Mouse (Mus musculus) CD4-positive helper T cell, adult 2 months (primary cell): ENCODE data around the gene Vsnl1.

Experiments
- DNase-seq: peaks from one replicate; pipeline ENCODE4 v3.0.0-alpha.2; 2012; ENCODE audit warnings: low read depth, missing footprints, low spot score

The Vsnl1 gene

GRCm38 (mm10) chr12:11384754-11385153, 51.7 kb downstream of the Vsnl1 start:
- DNase-seq: no peak

- no peak for DNase-seq
Measured at GRCm38 (mm10) chr12:11379396-11379795, 57.0 kb downstream of the Vsnl1 start.

GRCm38 (mm10) chr12:11370056-11370455, 66.4 kb downstream of the Vsnl1 start:
- no peak for DNase-seq

- no peak for DNase-seq
Measured at GRCm38 (mm10) chr12:11367099-11367765, 69.2 kb downstream of the Vsnl1 start.

GRCm38 (mm10) chr12:11364870-11365269, 71.5 kb downstream of the Vsnl1 start:
- DNase-seq: no peak

GRCm38 (mm10) chr12:11362435-11362834, 74.0 kb downstream of the Vsnl1 start:
- no peak for DNase-seq

GRCm38 (mm10) chr12:11350895-11351294, 85.5 kb downstream of the Vsnl1 start:
- DNase-seq: peak; percentile 19

GRCm38 (mm10) chr12:11349870-11350269, 86.5 kb downstream of the Vsnl1 start:
- DNase-seq: no peak

GRCm38 (mm10) chr12:11348423-11348822, 88.0 kb downstream of the Vsnl1 start:
- no peak for DNase-seq

- DNase-seq: no peak
Measured at GRCm38 (mm10) chr12:11345963-11346362, 90.5 kb downstream of the Vsnl1 start.

GRCm38 (mm10) chr12:11342020-11342600, 94.3 kb downstream of the Vsnl1 start:
- DNase-seq: no peak

GRCm38 (mm10) chr12:11338251-11338650, 98.2 kb downstream of the Vsnl1 start:
- DNase-seq: no peak

GRCm38 (mm10) chr12:11336845-11337244, 99.6 kb downstream of the Vsnl1 start:
- DNase-seq: peak; percentile 32

GRCm38 (mm10) chr12:11326483-11326882, 109.9 kb downstream of the Vsnl1 start:
- DNase-seq: no peak

- no peak for DNase-seq
Measured at GRCm38 (mm10) chr12:11324480-11324879, 111.9 kb downstream of the Vsnl1 start.

- no peak for DNase-seq
Measured at GRCm38 (mm10) chr12:11317671-11318070, 118.7 kb downstream of the Vsnl1 start.

- DNase-seq: no peak
Measured at GRCm38 (mm10) chr12:11313840-11314239, 122.6 kb downstream of the Vsnl1 start.

GRCm38 (mm10) chr12:11311106-11311505, 125.3 kb downstream of the Vsnl1 start:
- no peak for DNase-seq

GRCm38 (mm10) chr12:11306753-11307645, 129.4 kb downstream of the Vsnl1 start:
- DNase-seq: no peak

GRCm38 (mm10) chr12:11300858-11301257, 135.6 kb downstream of the Vsnl1 start:
- DNase-seq: peak; percentile 24

GRCm38 (mm10) chr12:11286382-11286781, 150.0 kb downstream of the Vsnl1 start:
- no peak for DNase-seq

- DNase-seq: peak; percentile 18
Measured at GRCm38 (mm10) chr12:11281584-11281983, 154.8 kb downstream of the Vsnl1 start.
